Mouse (Mus musculus) testis, adult 2 months (tissue): Measurements from ENCODE around the gene Ugt1a6a.

ENCODE experiments used
- CTCF ChIP-seq: fragments of 200-500 bp; IDR thresholded peaks from 2 replicates; pipeline ENCODE4 v1.5.1; 2012; ENCODE audit warnings: low read depth, mild to moderate bottlenecking, inconsistent platforms, low read length, moderate library complexity; ENCODE audit not compliant: control insufficient read depth, insufficient read depth, insufficient replicate concordance
- POLR2A ChIP-seq: fragments of 200-500 bp; IDR thresholded peaks from 2 replicates; pipeline ENCODE4 v1.6.1; 2012; ENCODE audit warnings: low read depth, mild to moderate bottlenecking, inconsistent platforms, low read length, moderate library complexity; ENCODE audit not compliant: control insufficient read depth

- TF ChIP-seq CTCF (no peak), POLR2A (no peak)
These were observed 57.5 kb downstream of the Ugt1a6a start for GRCm38 (mm10) chr1:88192136-88192535.
